Comparison of ENCODE assay signal across 8 mouse cellular contexts in the genomic region with DNA sequence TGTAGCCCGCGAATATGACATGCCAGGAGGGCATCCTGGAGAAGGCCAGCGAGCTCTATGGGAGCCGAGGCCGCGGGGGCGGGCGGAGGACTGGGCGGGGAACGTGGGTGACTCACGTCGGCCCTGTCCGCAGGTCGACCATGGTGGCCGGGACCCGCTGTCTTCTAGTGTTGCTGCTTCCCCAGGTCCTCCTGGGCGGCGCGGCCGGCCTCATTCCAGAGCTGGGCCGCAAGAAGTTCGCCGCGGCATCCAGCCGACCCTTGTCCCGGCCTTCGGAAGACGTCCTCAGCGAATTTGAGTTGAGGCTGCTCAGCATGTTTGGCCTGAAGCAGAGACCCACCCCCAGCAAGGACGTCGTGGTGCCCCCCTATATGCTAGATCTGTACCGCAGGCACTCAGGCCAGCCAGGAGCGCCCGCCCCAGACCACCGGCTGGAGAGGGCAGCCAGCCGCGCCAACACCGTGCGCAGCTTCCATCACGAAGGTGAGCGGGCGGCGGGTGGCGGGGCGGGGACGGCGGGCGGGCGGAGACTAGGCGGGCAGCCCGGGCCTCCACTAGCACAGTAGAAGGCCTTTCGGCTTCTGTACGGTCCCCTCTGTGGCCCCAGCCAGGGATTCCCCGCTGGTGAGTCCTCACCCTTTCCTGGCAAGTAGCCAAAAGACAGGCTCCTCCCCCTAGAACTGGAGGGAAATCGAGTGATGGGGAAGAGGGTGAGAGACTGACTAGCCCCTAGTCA. TPM values are rescaled to one million over a fixed set of nuclear protein-coding genes. Genes with fewer than 3 reads are reported as not detected.
DNase-seq lines count a peak whose midpoint lies in the region; ATAC-seq and TF ChIP-seq lines count a peak whose summit lies in the region.

No protein-coding gene starts in this region.

- no peaks in the 10 kb centered on the region for H3K36me3 ChIP-seq in forebrain, postnatal 0 days (ENCODE audit: insufficient read depth)
- H3K36me3 ChIP-seq in hindbrain, embryonic 11.5 days (ENCODE audit: control insufficient read depth, insufficient read depth, low read length), result no peaks in the 10 kb centered on the region
- no peaks in the 10 kb centered on the region for H3K36me3 ChIP-seq in liver, embryonic 12.5 days
- H3K36me3 ChIP-seq in neural tube, embryonic 11.5 days (ENCODE audit: control insufficient read depth, insufficient read depth, low read length), result no peaks in the 10 kb centered on the region
- H3K36me3 ChIP-seq in thymus, adult 2 months (ENCODE audit: control insufficient read depth, insufficient read depth, low read length), result no peaks in the 10 kb centered on the region

- H3K4me1 ChIP-seq in forebrain, postnatal 0 days (ENCODE audit: insufficient read depth), result no peaks in the 10 kb centered on the region
- H3K4me1 ChIP-seq in hindbrain, embryonic 11.5 days (replicated peaks; ENCODE audit: control insufficient read depth, insufficient read depth, low read length), result peaks cover 4% of the 10 kb centered on the region; the same call in 1 of the 2 replicates
- H3K4me1 ChIP-seq in liver, embryonic 12.5 days, result 0 out of 2 replicates have a peak, but pooled peaks cover 8% of the 10 kb centered on the region
- no peaks in the 10 kb centered on the region; the same call in 1 of the 2 replicates for H3K4me1 ChIP-seq in neural tube, embryonic 11.5 days (ENCODE audit: control insufficient read depth, insufficient read depth, low read length)
- H3K4me1 ChIP-seq in thymus, adult 2 months (replicated peaks; ENCODE audit: control insufficient read depth, insufficient read depth, low read length), result no peaks in the 10 kb centered on the region; the same call in 1 of the 2 replicates

- peaks cover 25% of the 10 kb centered on the region for H3K27me3 ChIP-seq in forebrain, postnatal 0 days (ENCODE audit: insufficient read depth, low read length)
- peaks cover 52% of the 10 kb centered on the region for H3K27me3 ChIP-seq in hindbrain, embryonic 11.5 days (ENCODE audit: control insufficient read depth, insufficient read depth, low read length)
- H3K27me3 ChIP-seq in liver, embryonic 12.5 days (replicated peaks), result peaks cover 77% of the 10 kb centered on the region
- H3K27me3 ChIP-seq in neural tube, embryonic 11.5 days (ENCODE audit: control insufficient read depth, insufficient read depth, low read length), result peaks cover 46% of the 10 kb centered on the region
- H3K27me3 ChIP-seq in thymus, adult 2 months (ENCODE audit: control insufficient read depth, insufficient read depth, low read length), result peaks cover 5% of the 10 kb centered on the region

- DNase-seq in 3134 (ENCODE audit: extremely low read depth, insufficient read length, low spot score), result peak; percentile 9
- DNase-seq in adrenal gland, postnatal 10 days, result peak; percentile 83
- no peak for DNase-seq in forebrain, postnatal 0 days
- peak; percentile 60 for DNase-seq in hindbrain, embryonic 11.5 days (ENCODE audit: low spot score)
- peak; percentile 49 for DNase-seq in neural tube, embryonic 11.5 days (ENCODE audit: low spot score)
- no peak for DNase-seq in layer of hippocampus, adult 18-20 months (ENCODE audit: low spot score in 2 of 2)
- no peak for DNase-seq in thymus, adult 2 months

- TF ChIP-seq POLR2A in thymus, adult 2 months (IDR thresholded peaks at IDR 0.05; ENCODE audit: control insufficient read depth, extremely low read depth, insufficient read depth, low read length, poor library complexity), result no peak

- WGBS in forebrain, postnatal 0 days, result 1% methylated on average over 54 of the region's 55 CpGs
- under 1% methylated on average over 51 of the region's 55 CpGs for WGBS in hindbrain, embryonic 11.5 days
- whole genome bisulfite sequencing in liver, embryonic 12.5 days (ENCODE audit: insufficient replicate concordance), result 2% methylated on average over 55 of the region's 55 CpGs
- WGBS in neural tube, embryonic 11.5 days, result 1% methylated on average over 54 of the region's 55 CpGs
- WGBS in thymus, adult 2 months, result 4% methylated on average over 55 of the region's 55 CpGs

- no peak overlapping the region for H3K27ac ChIP-seq in forebrain, postnatal 0 days (ENCODE audit: low read depth, low read length)
- H3K27ac ChIP-seq in hindbrain, embryonic 11.5 days (ENCODE audit: low read depth, low read length), result no peak overlapping the region
- no peak overlapping the region for H3K27ac ChIP-seq in liver, embryonic 12.5 days
- no peak overlapping the region for H3K27ac ChIP-seq in neural tube, embryonic 11.5 days (ENCODE audit: low read depth, low read length)
- H3K27ac ChIP-seq in thymus, adult 2 months (ENCODE audit: control insufficient read depth, insufficient read depth, low read length), result no peak overlapping the region

- H3K4me3 ChIP-seq in forebrain, postnatal 0 days (ENCODE audit: low read depth, low read length), result peak overlapping the region; percentile 59
- H3K4me3 ChIP-seq in hindbrain, embryonic 11.5 days (ENCODE audit: low read depth, low read length), result peak overlapping the region; percentile 42
- H3K4me3 ChIP-seq in liver, embryonic 12.5 days, result peak overlapping the region; percentile 53
- H3K4me3 ChIP-seq in neural tube, embryonic 11.5 days (ENCODE audit: low read depth, low read length), result peak overlapping the region; percentile 54
- H3K4me3 ChIP-seq in thymus, adult 2 months (ENCODE audit: control insufficient read depth, insufficient read depth, low read length), result no peak overlapping the region

- peak overlapping the region; percentile 97 for H3K4me2 ChIP-seq in forebrain, postnatal 0 days (ENCODE audit: low read depth)
- peak overlapping the region; percentile 73 for H3K4me2 ChIP-seq in hindbrain, embryonic 11.5 days (replicated peaks; ENCODE audit: low read depth, low read length)
- peak overlapping the region; percentile 53 for H3K4me2 ChIP-seq in liver, embryonic 12.5 days
- H3K4me2 ChIP-seq in neural tube, embryonic 11.5 days (ENCODE audit: low read depth), result peak overlapping the region; percentile 91

- peak; percentile 23 for ATAC-seq in forebrain, postnatal 0 days
- peak; percentile 48; the same call in 1 of the 2 replicates for ATAC-seq in hindbrain, embryonic 11.5 days (ENCODE audit: low FRiP score)
- peak; percentile 58 for ATAC-seq in liver, embryonic 12.5 days
- peak; percentile 48 for ATAC-seq in neural tube, embryonic 11.5 days (ENCODE audit: insufficient read depth, low FRiP score, low TSS enrichment)

- no peaks in the 10 kb centered on the region for H3K9me3 ChIP-seq in forebrain, postnatal 0 days (ENCODE audit: low read length)
- H3K9me3 ChIP-seq in hindbrain, embryonic 11.5 days (ENCODE audit: control insufficient read depth, low read length), result no peaks in the 10 kb centered on the region
- no peaks in the 10 kb centered on the region for H3K9me3 ChIP-seq in liver, embryonic 12.5 days (replicated peaks)
- H3K9me3 ChIP-seq in neural tube, embryonic 11.5 days (ENCODE audit: control insufficient read depth, low read length), result no peaks in the 10 kb centered on the region

- peak overlapping the region; percentile 46 for H3K9ac ChIP-seq in forebrain, postnatal 0 days
- H3K9ac ChIP-seq in hindbrain, embryonic 11.5 days (ENCODE audit: low read depth, low read length), result 0 out of 2 replicates have a peak overlapping the region, but pooled peaks have one; percentile 27
- H3K9ac ChIP-seq in liver, embryonic 12.5 days, result peak overlapping the region; percentile 41
- H3K9ac ChIP-seq in neural tube, embryonic 11.5 days (ENCODE audit: low read length), result peak overlapping the region; percentile 47

- no peak for TF ChIP-seq CTCF in forebrain, postnatal 0 days (IDR thresholded peaks at IDR 0.05; ENCODE audit: low read depth)
- TF ChIP-seq CTCF in thymus, adult 2 months (IDR thresholded peaks at IDR 0.05; ENCODE audit: borderline replicate concordance, control insufficient read depth, extremely low read depth, insufficient read depth, low read length, poor library complexity), result no peak

RNA-seq across cellular contexts. Expression of a gene that starts 2.5 kb away (rescaled TPM):
- 10 to 100 TPM in 1 of 2 experiments, 1 to 10 TPM in 1; 9.4 to 12.8 TPM for total RNA-seq in adrenal gland, postnatal 10 days (2021)
- total RNA-seq in forebrain, postnatal 0 days (2014; rRNA removed), result 2.1 and 2.9 TPM in 2 replicates
- 2.0 and 2.9 TPM in 2 replicates for polyA plus RNA-seq in forebrain, postnatal 0 days (2015; fragmentation: Nextera tagmentation; extraction: Ambion mirVana)
- polyA plus RNA-seq in hindbrain, embryonic 11.5 days (2014; fragmentation: Nextera tagmentation; extraction: Ambion mirVana), result 0.99 and 1.6 TPM in 2 replicates
- polyA plus RNA-seq in liver, embryonic 12.5 days (2016; fragmentation: Nextera tagmentation; extraction: Ambion mirVana), result 6.7 TPM in 2 replicates
- polyA plus RNA-seq in neural tube, embryonic 11.5 days (2014; fragmentation: Nextera tagmentation; extraction: Ambion mirVana), result 2.3 and 2.7 TPM in 2 replicates
- 1 to 10 TPM; 1.4 to 1.7 TPM for total RNA-seq in layer of hippocampus, adult 18-20 months (2021)
- polyA plus RNA-seq in thymus, adult 2 months (2012; rRNA removed), result 1.3 and 1.5 TPM in 2 replicates

Comparison
In these comparisons a context has a peak if more than half of its experiments do, and no peak if none do; other contexts are left out.
1. DNase-seq: peak in 3134 (single experiment), adrenal gland, postnatal 10 days (single experiment), hindbrain, embryonic 11.5 days (single experiment) and neural tube, embryonic 11.5 days (single experiment); none in forebrain, postnatal 0 days (single experiment), layer of hippocampus, adult 18-20 months (0 of 2) and thymus, adult 2 months (single experiment).
2. Peak in every context shown above with its lines, with median percentiles within 50 percentile points of each other: ATAC-seq, H3K4me2 ChIP-seq and H3K9ac ChIP-seq.